Comparison of ENCODE assay signal across 21 mouse cellular contexts in genomic region chr19:3834301-3834700, GRCm38 (mm10). TPM values are rescaled to one million over a fixed set of nuclear protein-coding genes. Genes with fewer than 3 reads are reported as not detected.
DNase-seq lines count a peak whose midpoint lies in the region; ATAC-seq and TF ChIP-seq lines count a peak whose summit lies in the region.
"Had no signal": no experiment of that assay in that cellular context is flagged by ENCODE, and none has a peak within 500 bp of the region (broad histone marks: within the 10 kb centered on the region; RNA-seq: fewer than 3 reads in every experiment).

No protein-coding gene starts in this region.

- no peak for TF ChIP-seq CTCF in kidney, adult 2 months (conservative IDR thresholded peaks at IDR 0.05; ENCODE audit: insufficient read depth, insufficient read length, low read depth, low read length)

- no peaks in the 10 kb centered on the region for H3K36me3 ChIP-seq in kidney, adult 2 months (ENCODE audit: control insufficient read depth, insufficient read depth, low read length)
- no peaks in the 10 kb centered on the region for H3K36me3 ChIP-seq in liver, embryonic 13.5 days
- no peaks in the 10 kb centered on the region for H3K36me3 ChIP-seq in liver, embryonic 12.5 days
- H3K36me3 ChIP-seq in intestine, embryonic 16.5 days (ENCODE audit: control insufficient read depth, insufficient read depth, low read length) = no peaks in the 10 kb centered on the region
- H3K36me3 ChIP-seq in stomach, embryonic 14.5 days (ENCODE audit: control insufficient read depth, insufficient read depth, low read length) = no peaks in the 10 kb centered on the region
- H3K36me3 ChIP-seq: embryonic facial prominence, embryonic 10.5 days; forebrain, embryonic 12.5 days; hindbrain, embryonic 13.5 days; limb, embryonic 13.5 days; midbrain, embryonic 10.5 days had no signal

- TF ChIP-seq POLR2A in kidney, adult 2 months (IDR thresholded peaks at IDR 0.05; ENCODE audit: low read depth, low read length) = no peak

- no peak overlapping the region for H3K27ac ChIP-seq in kidney, adult 2 months (ENCODE audit: insufficient read depth, low read depth, low read length)
- H3K27ac ChIP-seq in liver, embryonic 13.5 days = peak overlapping the region; percentile 77; the same call in 1 of the 2 replicates
- H3K27ac ChIP-seq in liver, embryonic 12.5 days = no peak overlapping the region
- peak overlapping the region; percentile 96 for H3K27ac ChIP-seq in intestine, embryonic 16.5 days (ENCODE audit: low read length)
- peak overlapping the region; percentile 27; the same call in 1 of the 2 replicates for H3K27ac ChIP-seq in stomach, embryonic 14.5 days (ENCODE audit: low read length)
- H3K27ac ChIP-seq: embryonic facial prominence, embryonic 10.5 days; forebrain, embryonic 12.5 days; gastrocnemius, adult 2 months; hindbrain, embryonic 13.5 days; layer of hippocampus, adult 2 months; limb, embryonic 13.5 days; macrophage; midbrain, embryonic 10.5 days had no signal

- no peak for ATAC-seq in liver, embryonic 13.5 days (ENCODE audit: low read depth)
- no peak for ATAC-seq in liver, embryonic 12.5 days
- 0 out of 2 replicates have a peak, but pooled peaks have one; percentile 5 for ATAC-seq in intestine, embryonic 16.5 days
- no peak for ATAC-seq in stomach, embryonic 14.5 days (ENCODE audit: insufficient number of reproducible peaks, insufficient read depth, low FRiP score, low read depth)
- ATAC-seq: inflammation-experienced regulatory T-cells, adult 6 months had no signal

- WGBS in kidney, adult 2 months = 67% methylated on average over 7 of the region's 7 CpGs
- WGBS in liver, embryonic 13.5 days (ENCODE audit: insufficient replicate concordance) = 76% methylated on average over 7 of the region's 7 CpGs
- WGBS in liver, embryonic 12.5 days (ENCODE audit: insufficient replicate concordance) = 77% methylated on average over 7 of the region's 7 CpGs
- WGBS in intestine, embryonic 16.5 days = 73% methylated on average over 7 of the region's 7 CpGs
- WGBS in stomach, embryonic 14.5 days = 86% methylated on average over 7 of the region's 7 CpGs

- no peaks in the 10 kb centered on the region for H3K27me3 ChIP-seq in kidney, adult 2 months (replicated peaks; ENCODE audit: control insufficient read depth, insufficient read depth, low read length)
- H3K27me3 ChIP-seq in liver, embryonic 13.5 days = no peaks in the 10 kb centered on the region
- no peaks in the 10 kb centered on the region for H3K27me3 ChIP-seq in liver, embryonic 12.5 days (replicated peaks)
- no peaks in the 10 kb centered on the region for H3K27me3 ChIP-seq in intestine, embryonic 16.5 days (replicated peaks; ENCODE audit: control insufficient read depth, insufficient read depth, low read length)
- no peaks in the 10 kb centered on the region for H3K27me3 ChIP-seq in stomach, embryonic 14.5 days (ENCODE audit: control insufficient read depth, insufficient read depth, low read length)
- H3K27me3 ChIP-seq: forebrain, embryonic 12.5 days; hindbrain, embryonic 13.5 days; limb, embryonic 13.5 days had no signal

- DNase-seq in kidney, adult 2 months = peak; percentile 47
- DNase-seq in kidney, postnatal 10 days = no peak
- DNase-seq in liver, embryonic 13.5 days = no peak
- no peak for DNase-seq in MN1 (ENCODE audit: low spot score)
- DNase-seq: cerebellum, adult 2 months; gastrocnemius, adult 2 months; layer of hippocampus, postnatal 36 days; right cerebral cortex, adult 18-20 months; thymus, adult 2 months had no signal

- H3K9me3 ChIP-seq in liver, embryonic 13.5 days (replicated peaks) = no peaks in the 10 kb centered on the region
- no peaks in the 10 kb centered on the region for H3K9me3 ChIP-seq in liver, embryonic 12.5 days (replicated peaks)
- H3K9me3 ChIP-seq in intestine, embryonic 16.5 days (ENCODE audit: control insufficient read depth, low read length) = no peaks in the 10 kb centered on the region
- H3K9me3 ChIP-seq in stomach, embryonic 14.5 days (ENCODE audit: control insufficient read depth, low read depth, low read length) = no peaks in the 10 kb centered on the region
- H3K9me3 ChIP-seq: embryonic facial prominence, embryonic 10.5 days; forebrain, embryonic 12.5 days; hindbrain, embryonic 13.5 days; limb, embryonic 13.5 days; midbrain, embryonic 10.5 days had no signal

- H3K4me1 ChIP-seq in kidney, adult 2 months (ENCODE audit: control insufficient read depth, insufficient read depth, low read length) = peaks cover 20% of the 10 kb centered on the region
- peaks cover 46% of the 10 kb centered on the region for H3K4me1 ChIP-seq in liver, embryonic 13.5 days (replicated peaks)
- peaks cover 39% of the 10 kb centered on the region for H3K4me1 ChIP-seq in liver, embryonic 12.5 days
- peaks cover 14% of the 10 kb centered on the region; the same call in 1 of the 2 replicates for H3K4me1 ChIP-seq in intestine, embryonic 16.5 days (ENCODE audit: control insufficient read depth, insufficient read depth, low read length)
- H3K4me1 ChIP-seq in stomach, embryonic 14.5 days (ENCODE audit: control insufficient read depth, insufficient read depth, low read length) = no peaks in the 10 kb centered on the region
- H3K4me1 ChIP-seq: forebrain, embryonic 12.5 days; hindbrain, embryonic 13.5 days; limb, embryonic 13.5 days; midbrain, embryonic 10.5 days had no signal

- no peak overlapping the region for H3K9ac ChIP-seq in liver, embryonic 13.5 days
- no peak overlapping the region for H3K9ac ChIP-seq in liver, embryonic 12.5 days
- H3K9ac ChIP-seq in intestine, embryonic 16.5 days (ENCODE audit: low read depth, low read length) = peak overlapping the region; percentile 18; the same call in 1 of the 2 replicates
- H3K9ac ChIP-seq in stomach, embryonic 14.5 days (replicated peaks; ENCODE audit: low read depth, low read length) = no peak overlapping the region
- H3K9ac ChIP-seq: forebrain, embryonic 12.5 days; hindbrain, embryonic 13.5 days; limb, embryonic 13.5 days had no signal

- no peak overlapping the region for H3K4me3 ChIP-seq in kidney, adult 2 months (ENCODE audit: insufficient read depth, low read depth, low read length)
- no peak overlapping the region for H3K4me3 ChIP-seq in liver, embryonic 13.5 days (replicated peaks)
- H3K4me3 ChIP-seq in liver, embryonic 12.5 days = no peak overlapping the region
- H3K4me3 ChIP-seq in intestine, embryonic 16.5 days (ENCODE audit: low read length) = no peak overlapping the region
- H3K4me3 ChIP-seq in stomach, embryonic 14.5 days (ENCODE audit: low read depth, low read length) = no peak overlapping the region
- H3K4me3 ChIP-seq: embryonic facial prominence, embryonic 10.5 days; forebrain, embryonic 12.5 days; gastrocnemius, adult 2 months; hindbrain, embryonic 13.5 days; layer of hippocampus, adult 2 months; limb, embryonic 13.5 days; midbrain, embryonic 10.5 days had no signal

- H3K4me2 ChIP-seq in liver, embryonic 13.5 days = no peak overlapping the region
- H3K4me2 ChIP-seq in liver, embryonic 12.5 days = no peak overlapping the region
- no peak overlapping the region for H3K4me2 ChIP-seq in intestine, embryonic 16.5 days (ENCODE audit: low read depth, low read length)
- no peak overlapping the region for H3K4me2 ChIP-seq in stomach, embryonic 14.5 days (replicated peaks; ENCODE audit: low read depth, low read length)
- H3K4me2 ChIP-seq: forebrain, embryonic 12.5 days; heart, embryonic 11.5 days; hindbrain, embryonic 13.5 days; limb, embryonic 13.5 days had no signal

RNA-seq across cellular contexts. Expression of gene Chka, which starts 17.3 kb away (rescaled TPM):
- polyA plus RNA-seq in kidney, adult 2 months (2012; rRNA removed) = 65.0 and 72.0 TPM in 2 replicates
- 15.8 and 18.6 TPM in 2 replicates for polyA plus RNA-seq in liver, embryonic 13.5 days (2015; fragmentation: Nextera tagmentation; extraction: Ambion mirVana)
- 25.5 and 26.7 TPM in 2 replicates for polyA plus RNA-seq in liver, embryonic 12.5 days (2016; fragmentation: Nextera tagmentation; extraction: Ambion mirVana)
- polyA plus RNA-seq in intestine, embryonic 16.5 days (2015; fragmentation: Nextera tagmentation; extraction: Ambion mirVana) = 57.8 and 67.5 TPM in 2 replicates
- 59.8 and 60.8 TPM in 2 replicates for polyA plus RNA-seq in stomach, embryonic 14.5 days (2014; fragmentation: Nextera tagmentation; extraction: Ambion mirVana)

Comparison
In these comparisons a context has a peak if more than half of its experiments do, and no peak if none do; other contexts are left out.
1. H3K27ac ChIP-seq: peak in liver, embryonic 13.5 days (single experiment), intestine, embryonic 16.5 days (single experiment) and stomach, embryonic 14.5 days (single experiment); none in kidney, adult 2 months (single experiment) and liver, embryonic 12.5 days (single experiment).